Mouse (Mus musculus) cerebellum, adult 18-20 months (tissue): ENCODE data around the gene H2-T23.
"Not testable (repeated sequence)": the region's sequence is repeated elsewhere in the genome, so short reads cannot be mapped to it uniquely, and the experiment has no call there.

ENCODE experiments used
- DNase-seq, 2 experiments: peaks; one replicate each; pipeline ENCODE4 v3.0.0; 2021

Gene H2-T23

GRCm38 (mm10) chr17:36022922-36023321 lies 9.7 kb downstream of the H2-T23 start:
- no peak for DNase-seq

DNA sequence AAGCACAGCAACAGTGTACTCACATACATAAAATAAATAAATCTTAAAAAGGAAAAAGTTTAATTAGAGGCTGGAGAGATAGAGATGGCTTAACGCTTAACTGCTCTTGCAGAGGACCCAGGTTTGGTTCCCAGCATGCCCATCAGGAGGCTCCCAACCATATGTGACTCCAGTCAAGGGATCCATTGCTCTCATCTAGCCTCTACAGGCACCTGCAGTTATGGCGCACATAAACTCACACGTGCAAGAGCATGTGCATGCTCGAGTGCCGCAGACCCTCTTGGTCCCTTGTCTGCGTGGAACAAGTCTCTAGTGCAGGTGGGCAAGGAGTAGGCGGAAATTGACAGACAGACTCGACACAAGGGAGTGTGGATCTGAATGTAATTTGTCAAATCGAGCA lies 10.6 kb downstream of the H2-T23 start:
- no peak for DNase-seq

GRCm38 (mm10) chr17:36021309-36021708 lies 11.3 kb downstream of the H2-T23 start:
- DNase-seq = no peak

DNA sequence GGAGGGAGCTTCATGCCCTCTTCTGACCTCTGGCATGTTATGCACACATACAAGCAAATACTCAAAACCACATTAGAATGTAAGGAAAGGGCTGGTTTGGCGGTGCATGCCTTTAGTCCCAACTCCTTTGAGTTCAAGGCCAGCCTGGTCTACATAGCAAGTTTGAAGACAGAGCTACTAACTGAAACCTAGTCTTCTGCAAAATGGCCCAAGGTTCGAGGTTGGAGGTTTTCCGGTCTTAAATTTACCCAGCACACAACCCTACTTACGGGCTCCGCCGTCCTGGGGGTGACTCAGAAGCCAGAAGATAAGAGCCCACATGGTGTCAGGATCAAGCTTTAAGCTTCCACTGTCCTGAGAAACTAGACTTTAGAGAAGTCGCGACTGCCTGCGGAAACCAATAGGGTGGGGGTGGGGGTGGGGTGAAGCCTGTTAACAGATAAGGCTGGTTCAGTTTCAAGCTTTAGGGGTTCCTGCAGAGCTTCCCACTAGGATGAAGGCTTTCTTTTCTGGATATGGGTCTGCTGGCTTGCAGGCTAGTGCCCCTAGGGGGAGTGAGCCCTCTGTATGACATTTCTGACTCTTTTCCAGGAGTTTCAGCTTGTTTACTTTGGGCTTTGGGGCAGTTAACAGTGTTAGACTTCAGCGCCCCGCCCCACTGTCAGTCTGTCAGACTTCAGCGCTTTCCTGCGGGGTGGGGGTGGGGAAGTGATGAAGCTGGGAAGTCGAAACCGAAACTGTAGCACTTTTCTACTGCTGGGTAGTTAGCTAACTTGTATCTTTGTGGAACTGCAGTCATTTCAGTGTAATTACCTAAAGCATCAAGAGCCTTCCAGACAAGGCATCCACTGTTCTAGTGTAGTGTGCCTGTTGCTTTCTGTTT lies 12.2 kb downstream of the H2-T23 start, which contains the start of gene H2-T24:
TSS of gene H2-T24 (minus strand) at position 370 of the 883 bp plus-strand sequence.
- DNase-seq = no peak

DNA sequence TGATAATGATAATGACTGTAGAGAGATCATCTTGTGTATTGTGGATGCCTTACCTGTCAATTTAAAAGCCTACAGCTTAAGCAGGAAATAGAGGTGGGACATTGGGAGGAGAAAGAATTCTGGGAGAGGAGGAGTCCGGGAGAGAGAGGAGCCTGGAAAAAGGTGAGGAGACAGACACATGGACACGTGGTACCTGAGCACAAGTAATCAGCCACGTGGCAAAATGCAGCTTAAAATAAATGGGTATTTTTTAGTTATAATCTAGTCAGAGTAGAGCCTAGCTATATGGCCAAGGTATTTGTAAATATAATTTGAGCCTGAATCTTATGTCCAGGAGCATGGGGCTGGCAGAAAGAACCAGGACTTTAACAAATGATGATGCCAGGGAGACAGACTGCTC lies 13.1 kb downstream of the H2-T23 start:
- DNase-seq = no peak

DNA sequence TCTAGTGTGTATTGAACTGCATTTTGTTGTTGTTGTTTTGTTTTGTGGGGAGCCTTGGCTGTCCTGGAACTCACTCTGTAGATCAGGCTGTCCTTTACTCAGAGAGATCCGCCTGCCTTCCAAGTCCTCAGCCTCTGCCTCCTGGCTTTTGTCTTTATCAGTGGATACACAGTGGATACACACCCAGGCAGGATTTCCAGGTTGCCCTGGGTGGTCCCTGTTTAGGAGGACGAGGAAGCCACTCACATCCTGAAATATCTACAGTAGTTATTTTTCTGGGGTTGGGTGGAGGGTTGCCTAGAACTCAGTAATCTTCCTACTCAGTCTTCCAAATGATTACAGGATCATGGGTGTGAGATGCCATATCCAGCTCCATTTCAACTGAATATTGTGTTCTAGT lies 13.7 kb downstream of the H2-T23 start:
- no peak for DNase-seq

- peak; percentile 25 to 55 for DNase-seq
These were observed 15.6 kb downstream of the H2-T23 start for GRCm38 (mm10) chr17:36017046-36017445.

GRCm38 (mm10) chr17:36014977-36015376 lies 17.7 kb downstream of the H2-T23 start:
- no peak for DNase-seq

GRCm38 (mm10) chr17:36004409-36004808 lies 28.2 kb downstream of the H2-T23 start:
- not testable (repeated sequence) for DNase-seq

- no peak for DNase-seq
These were observed 29.3 kb downstream of the H2-T23 start for GRCm38 (mm10) chr17:36003331-36003730.

DNA sequence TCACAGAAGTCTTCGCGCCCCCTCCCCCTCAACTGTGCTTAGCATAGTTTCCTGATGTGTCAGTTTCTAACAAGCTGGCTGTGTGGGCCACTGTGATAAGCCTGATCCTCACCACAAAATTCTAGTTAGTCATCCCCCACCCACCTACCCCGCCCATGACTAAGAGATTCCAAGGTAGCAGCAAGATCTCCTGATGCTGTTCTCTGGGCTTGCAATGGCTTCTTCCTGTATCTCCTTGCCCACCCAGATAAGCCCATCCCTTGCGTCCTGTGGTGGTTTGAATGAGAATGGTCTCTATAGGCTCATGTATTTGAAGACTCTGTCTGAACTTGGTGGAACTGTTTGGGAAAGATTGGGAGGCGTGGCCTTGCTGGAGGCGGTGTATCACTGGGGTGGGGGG lies 30.7 kb downstream of the H2-T23 start:
- DNase-seq = no peak

- DNase-seq = no peak
These were observed 31.3 kb downstream of the H2-T23 start for GRCm38 (mm10) chr17:36001121-36001897.

DNA sequence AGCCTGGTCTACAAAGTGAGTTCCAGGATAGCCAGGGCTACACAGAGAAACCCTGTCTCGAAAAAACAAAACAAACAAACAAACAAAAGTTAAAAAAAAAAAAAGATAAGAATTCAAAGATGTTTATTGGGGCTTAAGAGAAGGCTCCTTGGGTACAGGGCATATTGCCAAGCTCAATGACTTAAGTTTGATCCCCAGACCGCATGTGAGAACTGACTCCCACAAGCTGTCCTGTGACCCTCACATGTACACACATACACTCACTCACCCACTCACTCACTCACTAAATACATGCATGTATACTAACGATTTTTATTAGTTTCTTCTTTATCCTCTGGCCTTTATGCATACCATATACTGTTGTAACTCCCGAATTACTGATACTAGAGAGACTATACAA lies 32.3 kb downstream of the H2-T23 start:
- DNase-seq = no peak

- DNase-seq = no peak
These were observed 33.3 kb downstream of the H2-T23 start for GRCm38 (mm10) chr17:35999356-35999755.

DNA sequence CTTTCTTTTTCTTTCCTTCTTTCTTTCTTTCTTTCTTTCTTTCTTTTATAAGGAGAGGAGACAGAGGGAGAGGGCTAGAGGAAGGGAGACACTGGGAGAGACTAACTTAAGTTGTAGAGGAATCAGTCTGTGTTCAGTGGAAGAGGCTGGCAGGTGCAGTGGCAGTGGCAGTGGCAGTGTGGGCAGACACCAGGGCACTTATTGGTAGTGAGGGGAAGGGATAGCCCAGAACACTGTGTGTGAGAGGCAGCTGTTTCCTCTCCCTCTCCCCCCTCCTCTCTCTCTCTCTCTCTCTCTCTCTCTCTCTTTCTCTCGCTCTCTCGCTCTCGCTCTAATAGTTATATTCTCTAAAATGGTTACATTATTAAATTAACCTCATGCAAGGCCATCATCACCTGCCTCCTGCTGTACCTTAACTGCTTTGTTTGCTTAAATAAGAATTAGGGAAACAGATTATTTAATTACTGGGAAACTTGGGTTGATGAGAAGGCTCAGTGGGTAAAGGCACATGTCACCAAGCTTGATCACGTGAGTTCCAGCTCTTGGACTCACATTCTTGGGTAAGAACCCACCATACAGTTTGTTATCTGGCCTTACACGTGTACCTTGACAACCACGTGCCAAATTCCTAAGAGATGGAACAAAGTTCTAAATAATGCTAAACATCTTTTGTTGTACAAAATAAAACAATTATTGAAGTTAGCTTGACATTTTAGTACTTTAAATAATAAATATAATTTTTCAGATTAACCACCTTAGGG lies 33.9 kb downstream of the H2-T23 start:
- DNase-seq = no peak

DNA sequence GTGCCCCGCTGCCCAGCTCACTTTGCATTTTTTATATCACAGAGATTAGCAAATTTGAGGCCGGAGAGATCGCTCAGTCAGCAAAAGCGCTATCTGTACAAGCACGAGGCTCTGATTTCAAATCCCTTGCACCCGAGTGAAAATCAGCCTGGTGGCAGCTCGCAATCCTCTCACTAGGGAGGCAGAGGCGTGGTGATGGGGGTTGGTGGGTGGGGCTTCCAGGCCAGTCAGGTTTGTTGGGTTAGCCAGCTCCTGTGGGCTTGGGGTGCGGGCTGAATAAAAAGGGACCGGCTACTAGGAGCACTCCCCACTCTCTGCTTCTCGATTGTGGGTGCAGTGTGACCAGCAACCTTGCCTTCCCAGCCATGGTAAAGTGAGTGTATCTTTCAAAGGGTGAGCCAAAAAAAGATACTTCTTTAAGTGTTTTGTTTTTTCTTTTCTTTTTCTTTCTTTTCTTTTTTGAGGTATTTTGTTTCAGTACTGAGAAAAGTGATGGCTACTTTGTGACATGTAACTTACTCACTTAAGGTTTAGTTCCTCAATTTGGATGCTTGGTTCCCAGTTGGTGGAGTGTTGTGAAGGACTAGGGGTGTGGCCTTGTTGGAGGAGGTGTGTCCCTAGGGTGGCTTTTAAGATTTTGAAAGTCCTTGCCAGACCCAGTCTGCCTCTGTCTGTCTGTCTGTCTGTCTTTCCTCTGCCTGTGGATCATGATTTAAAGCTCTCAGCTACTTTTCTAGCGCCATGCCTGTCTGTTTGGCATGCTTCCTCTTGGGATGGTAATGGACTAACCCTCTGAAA lies 34.7 kb downstream of the H2-T23 start:
- DNase-seq = no peak

DNA sequence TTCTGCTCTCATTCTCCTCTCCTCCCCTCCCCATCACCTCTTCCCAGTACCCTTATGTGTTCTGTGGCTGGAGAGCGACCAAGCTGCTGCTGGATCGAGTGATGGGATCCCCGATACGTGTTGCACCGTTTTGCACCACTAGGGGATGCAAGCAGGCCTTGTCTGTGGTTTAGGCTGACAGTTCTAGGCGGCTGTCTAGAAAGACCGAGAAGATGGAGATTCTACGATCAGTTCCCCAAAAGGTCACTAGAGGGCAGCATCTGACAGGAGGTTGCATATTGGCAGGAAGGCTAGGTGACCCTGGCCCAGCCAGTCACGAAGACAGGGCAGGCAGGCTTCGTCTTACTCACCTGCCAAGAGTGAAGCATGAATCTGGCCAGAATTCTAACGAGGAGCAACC lies 35.7 kb downstream of the H2-T23 start:
- DNase-seq = peak; percentile 95 to 96

DNA sequence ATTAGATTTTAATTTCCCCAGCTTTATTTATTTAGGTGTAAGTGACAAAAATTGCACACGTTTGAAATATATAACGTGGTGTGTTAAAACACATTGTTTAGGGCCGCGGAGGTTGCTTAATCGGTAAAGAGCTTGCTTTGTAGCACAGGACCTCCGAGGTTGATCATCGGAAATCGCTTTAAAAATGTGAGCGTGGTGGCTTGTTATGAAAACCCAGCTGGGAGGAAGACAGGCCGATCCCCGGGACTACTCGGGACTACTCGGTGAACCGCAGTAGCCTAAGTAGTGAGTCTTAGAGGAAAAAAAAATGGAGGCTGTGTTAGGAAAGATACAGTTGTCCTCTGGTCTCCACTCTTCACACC lies 37.8 kb downstream of the H2-T23 start:
- DNase-seq = no peak

GRCm38 (mm10) chr17:35994175-35994878 lies 38.3 kb downstream of the H2-T23 start:
- peak; percentile 77 to 88 for DNase-seq

DNA sequence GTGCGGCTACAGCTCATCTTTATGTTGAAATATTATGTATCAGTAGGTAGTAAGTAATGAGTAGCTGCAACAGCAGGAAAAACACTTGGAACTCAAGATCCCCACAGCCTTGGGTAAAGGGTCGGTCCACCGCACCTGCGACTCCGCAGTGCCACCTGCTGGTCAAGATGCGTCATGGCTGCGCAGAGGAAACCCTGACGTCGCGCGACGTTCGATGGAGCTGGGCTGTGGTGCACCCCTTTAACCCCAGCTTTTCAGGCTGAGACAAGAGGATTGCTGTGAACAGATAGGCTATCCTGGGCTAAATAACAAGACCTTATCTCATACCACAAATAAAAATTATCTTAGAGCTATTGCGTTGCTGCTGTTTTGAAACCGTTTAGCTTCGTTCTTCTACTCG lies 39.0 kb downstream of the H2-T23 start:
- peak; percentile 79 to 84 for DNase-seq

DNA sequence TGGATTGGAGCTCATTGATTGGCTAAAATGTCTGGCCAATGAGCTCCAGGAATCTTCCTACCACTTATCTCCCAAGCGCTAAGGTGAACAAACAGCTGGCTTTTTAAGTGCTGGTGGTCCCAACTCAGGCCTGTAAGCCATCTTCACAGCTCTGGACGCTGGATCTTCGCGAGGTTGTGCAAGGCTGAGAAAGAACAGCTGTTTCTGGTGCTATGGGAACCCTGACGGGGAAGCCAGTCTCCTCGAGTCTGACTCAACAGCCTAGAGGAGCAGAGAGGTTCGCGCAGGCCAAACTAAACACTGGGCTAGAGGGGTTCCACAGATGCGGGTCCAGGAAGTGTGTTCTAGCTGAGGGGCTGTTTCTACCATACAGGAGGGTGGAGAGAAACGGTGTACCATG lies 40.9 kb downstream of the H2-T23 start:
- no peak for DNase-seq

DNA sequence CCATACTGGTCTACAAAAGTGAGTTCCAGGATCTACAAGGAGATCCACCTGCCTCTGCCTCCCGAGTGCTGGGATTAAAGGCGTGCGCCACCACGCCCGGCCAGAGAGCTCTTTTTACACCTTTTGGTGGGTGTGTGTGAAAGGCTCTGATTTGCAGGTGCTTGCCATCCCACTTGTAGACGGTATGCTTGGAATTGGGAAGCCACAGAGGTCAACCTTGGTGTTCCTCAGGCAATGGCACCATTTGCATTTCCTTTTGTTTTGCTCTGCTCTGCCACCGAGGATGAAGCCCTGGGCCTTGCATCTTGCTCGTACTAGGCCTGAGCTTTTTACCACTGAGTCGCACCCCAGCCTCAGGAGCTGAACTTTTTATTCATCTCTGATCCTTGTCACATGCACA lies 50.9 kb downstream of the H2-T23 start:
- no peak for DNase-seq
